Mouse (Mus musculus): ENCODE results near the gene Kank1.

The Kank1 gene

GRCm38 (mm10) chr19:25251610-25252140, 14.9 kb downstream of the Kank1 start:
- DNase-seq (ENCODE audit: low read depth, low spot score), result no peak

DNA sequence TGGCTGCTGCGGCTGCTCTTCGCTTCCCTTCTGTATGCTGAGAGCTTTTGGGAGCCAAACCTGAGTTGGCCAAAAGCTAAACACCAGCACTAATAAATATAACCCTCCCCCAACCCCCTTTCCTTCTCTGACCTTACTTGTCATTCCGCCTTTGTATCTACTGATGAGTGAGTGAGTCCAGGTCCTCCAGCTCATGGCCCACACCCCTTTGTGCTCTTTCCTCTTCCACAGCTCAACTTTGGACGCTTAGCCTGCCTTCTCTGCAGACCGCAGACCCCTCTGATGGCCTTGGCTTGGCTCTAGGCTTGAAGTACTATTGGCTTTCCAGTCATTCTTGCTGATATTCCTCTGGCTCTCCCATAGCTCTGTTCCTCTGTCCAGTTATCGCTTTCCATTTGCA, 16.4 kb downstream of the Kank1 start:
- DNase-seq (ENCODE audit: low read depth, low spot score), result no peak

GRCm38 (mm10) chr19:25253628-25254027, 16.9 kb downstream of the Kank1 start:
- DNase-seq (ENCODE audit: low read depth, low spot score), result no peak

DNA sequence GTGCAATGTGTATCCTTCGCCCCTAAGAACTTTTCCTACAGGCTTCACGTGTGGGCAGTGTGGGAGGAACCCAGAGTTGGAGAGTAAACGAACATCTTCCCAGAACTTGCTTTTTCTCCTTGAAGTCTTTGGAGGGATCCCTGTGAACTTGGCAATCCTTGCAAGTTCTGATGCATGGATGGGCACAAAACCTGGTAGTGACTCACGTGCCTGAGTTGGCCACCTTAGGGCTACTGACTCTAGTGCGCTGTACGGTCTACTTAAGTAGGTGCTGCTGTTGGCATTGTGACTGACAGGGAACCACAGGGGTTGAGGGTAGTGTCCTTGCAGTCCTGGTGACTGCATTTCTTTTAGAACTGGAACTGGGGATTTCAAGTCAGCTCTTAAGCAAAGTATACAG, 21.5 kb downstream of the Kank1 start:
- DNase-seq (ENCODE audit: low read depth, low spot score), result no peak

DNA sequence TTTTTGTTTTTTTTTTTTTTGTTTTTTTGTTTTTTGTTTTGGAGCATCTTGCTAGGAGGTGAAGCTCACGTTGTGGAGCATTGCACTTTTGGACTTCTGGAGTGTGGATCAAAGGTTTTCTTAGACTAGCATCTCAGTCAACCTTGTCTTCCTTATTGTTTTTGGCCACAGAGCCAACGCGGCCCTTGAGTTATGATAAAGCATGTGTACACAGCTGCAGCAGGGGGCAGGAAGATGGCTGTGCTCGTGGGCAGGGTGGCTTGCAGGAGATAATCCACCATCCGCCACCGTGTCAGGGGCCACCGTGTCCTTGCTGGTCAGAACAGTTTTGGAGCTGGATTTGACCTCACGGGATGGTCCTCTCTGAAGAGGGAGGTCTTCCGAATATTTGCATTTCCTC, 29.4 kb downstream of the Kank1 start:
- no peak for DNase-seq (ENCODE audit: low read depth, low spot score)

- DNase-seq (ENCODE audit: low read depth, low spot score), result no peak
These were observed 30.5 kb downstream of the Kank1 start for GRCm38 (mm10) chr19:25267247-25267646.

DNA sequence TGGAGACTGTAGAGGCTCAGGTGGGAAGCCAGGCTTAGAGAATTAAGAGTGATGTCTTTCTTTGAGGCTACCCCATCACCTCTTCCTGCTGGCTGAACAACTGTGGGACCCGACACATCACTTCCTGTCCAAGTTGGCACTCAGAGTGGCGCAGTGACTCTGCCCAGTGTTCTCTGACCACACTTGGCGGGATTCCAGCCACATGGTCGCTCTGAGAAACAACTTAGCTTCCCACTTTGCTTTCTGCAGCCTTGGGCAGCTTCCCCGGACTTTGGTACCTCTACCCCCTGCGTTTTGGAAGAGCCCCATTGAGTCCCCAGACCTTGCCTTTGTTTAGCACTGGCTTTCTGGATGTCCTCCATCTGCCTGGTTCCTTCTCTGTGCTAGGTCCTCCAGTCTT, 31.8 kb downstream of the Kank1 start:
- no peak for DNase-seq (ENCODE audit: low read depth, low spot score)

- DNase-seq (ENCODE audit: low read depth, low spot score), result no peak
These were observed 34.8 kb downstream of the Kank1 start for GRCm38 (mm10) chr19:25271591-25271990.

GRCm38 (mm10) chr19:25273179-25273578, 36.4 kb downstream of the Kank1 start:
- peak; percentile 74 for DNase-seq (ENCODE audit: low read depth, low spot score)

- DNase-seq (ENCODE audit: low read depth, low spot score), result no peak
These were observed 40.0 kb downstream of the Kank1 start for GRCm38 (mm10) chr19:25276600-25277395.

GRCm38 (mm10) chr19:25277761-25278160, 41.0 kb downstream of the Kank1 start:
- no peak for DNase-seq (ENCODE audit: low read depth, low spot score)

DNA sequence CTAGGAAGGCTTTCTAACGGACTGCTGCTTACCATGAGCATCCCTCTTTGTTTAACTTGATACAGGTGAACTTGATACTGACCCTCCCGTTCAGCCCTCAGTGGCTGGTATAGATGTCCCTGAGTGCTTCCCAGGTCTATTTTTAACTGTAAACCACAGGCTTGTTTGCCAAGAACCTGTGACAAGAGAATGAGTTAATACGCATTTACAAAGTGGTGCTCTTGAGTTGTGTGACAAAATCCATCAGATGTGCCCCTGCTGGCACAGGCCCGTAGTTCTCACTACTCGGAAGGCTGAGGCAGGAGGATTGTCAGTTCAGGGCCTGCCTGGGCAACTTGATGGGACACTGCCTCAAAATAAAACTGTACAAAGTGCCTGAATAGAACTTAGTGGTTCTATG, 42.8 kb downstream of the Kank1 start:
- DNase-seq (ENCODE audit: low read depth, low spot score), result no peak

DNA sequence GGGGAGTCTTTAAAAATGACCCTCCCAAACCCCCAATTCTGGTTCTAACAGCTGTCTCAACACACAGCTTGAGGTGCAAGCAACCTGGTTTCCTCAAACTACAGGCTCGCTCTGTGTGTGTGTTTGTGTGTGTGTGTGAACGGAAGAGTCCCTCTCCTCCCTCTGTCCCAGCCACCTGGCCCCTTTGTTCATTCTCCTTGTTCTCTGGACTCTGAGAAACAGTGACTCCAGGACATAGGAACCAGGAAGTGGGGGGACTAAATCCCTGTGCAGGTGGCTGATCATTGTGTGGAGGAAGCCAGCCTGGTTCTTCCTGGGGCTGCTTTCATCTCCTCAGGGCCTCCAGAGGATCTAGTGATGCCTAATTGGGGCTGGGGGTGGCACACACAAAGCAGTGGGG, 46.9 kb downstream of the Kank1 start:
- DNase-seq (ENCODE audit: low read depth, low spot score), result no peak

DNA sequence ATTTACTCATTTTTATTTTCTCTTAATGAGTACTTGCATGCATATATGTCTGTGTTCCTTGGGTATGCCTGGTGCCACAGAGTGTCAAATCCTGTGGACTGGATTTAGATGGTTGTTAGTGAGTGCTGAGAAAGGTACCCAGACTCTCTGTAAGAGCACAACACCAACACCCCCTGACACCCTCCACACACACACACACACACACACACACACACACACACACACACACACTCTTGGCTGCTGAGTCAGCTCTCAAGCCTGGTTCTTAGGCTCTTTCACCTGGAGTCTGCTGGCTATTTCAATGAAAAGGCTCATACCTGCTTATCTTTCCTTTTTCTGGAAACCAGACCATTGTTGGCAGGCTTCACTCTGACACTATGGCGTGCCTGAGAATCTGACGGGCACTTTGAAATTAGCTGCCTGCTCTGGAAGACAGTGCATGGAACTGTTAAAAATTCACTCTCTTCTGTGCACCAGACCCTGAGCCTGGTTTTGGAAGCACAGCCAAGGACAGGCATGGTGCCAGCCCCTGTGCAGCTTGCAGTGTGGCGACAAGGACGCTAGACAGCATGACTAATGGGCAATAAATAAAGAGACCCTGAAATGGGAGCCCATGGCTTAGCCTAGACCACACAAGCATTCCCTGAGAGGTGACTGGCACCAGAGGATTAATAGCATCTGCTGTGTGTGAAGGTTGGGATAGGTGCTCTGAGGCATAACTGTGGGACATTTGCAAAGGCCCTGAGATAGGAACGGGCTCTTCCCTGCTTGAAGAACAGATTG, 49.2 kb downstream of the Kank1 start:
- no peak for DNase-seq (ENCODE audit: low read depth, low spot score)

GRCm38 (mm10) chr19:25290991-25291520, 54.3 kb downstream of the Kank1 start:
- DNase-seq (ENCODE audit: low read depth, low spot score), result no peak

DNA sequence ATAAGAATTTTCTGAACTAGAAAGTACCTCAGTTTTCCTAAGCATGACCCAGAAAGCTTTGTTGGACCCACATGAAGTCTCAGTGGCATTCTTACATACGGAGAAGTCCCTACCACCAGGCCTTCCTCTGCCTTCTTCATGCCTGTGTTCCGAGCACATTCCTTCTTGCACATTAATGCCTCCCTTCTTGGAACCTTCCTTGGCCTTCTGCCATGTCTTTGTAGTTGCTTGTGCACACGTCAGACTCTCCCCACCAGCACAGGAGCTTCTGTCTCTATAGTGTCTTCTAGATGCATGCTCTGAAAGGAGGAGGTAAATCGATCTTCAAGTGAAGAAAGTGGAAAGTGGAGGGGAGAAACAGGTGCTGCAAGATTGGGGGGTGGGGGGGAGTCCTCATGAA, 58.4 kb downstream of the Kank1 start:
- no peak for DNase-seq (ENCODE audit: low read depth, low spot score)

GRCm38 (mm10) chr19:25297269-25297668, 60.5 kb downstream of the Kank1 start:
- no peak for DNase-seq (ENCODE audit: low read depth, low spot score)

GRCm38 (mm10) chr19:25299852-25300670, 63.3 kb downstream of the Kank1 start:
- DNase-seq (ENCODE audit: low read depth, low spot score), result no peak

- DNase-seq (ENCODE audit: low read depth, low spot score), result no peak
These were observed 64.4 kb downstream of the Kank1 start for GRCm38 (mm10) chr19:25301189-25301588.

GRCm38 (mm10) chr19:25306277-25306676, 69.5 kb downstream of the Kank1 start:
- DNase-seq (ENCODE audit: low read depth, low spot score), result no peak

- no peak for DNase-seq (ENCODE audit: low read depth, low spot score)
These were observed 71.4 kb downstream of the Kank1 start for GRCm38 (mm10) chr19:25308156-25308555.

DNA sequence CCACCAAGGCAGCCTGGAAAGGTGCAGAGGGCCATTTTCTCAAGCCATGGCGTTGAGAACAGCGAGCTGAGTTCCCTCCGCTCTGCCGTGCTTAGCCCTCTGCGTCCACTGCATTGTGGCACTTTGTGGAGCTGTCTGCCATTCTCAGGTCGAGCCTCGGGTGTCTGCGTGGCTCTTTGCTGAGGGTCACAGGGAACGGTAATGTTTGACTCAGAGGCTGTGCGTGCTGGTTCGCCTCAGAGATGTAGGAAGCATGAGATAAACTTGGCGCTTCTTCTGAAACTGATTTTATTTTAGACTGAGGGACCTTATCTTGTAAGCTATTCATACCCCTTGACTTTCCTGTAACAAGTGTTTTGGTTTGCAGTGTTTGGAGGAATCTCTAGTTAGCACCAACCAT, 72.0 kb downstream of the Kank1 start:
- no peak for DNase-seq (ENCODE audit: low read depth, low spot score)
